Mouse (Mus musculus) mouse embryonic stem cell (cell line): ENCODE measurements around the gene Eogt.

Source experiments
- in situ Hi-C, 2 experiments: fragments of 300-500 bp; cut with MboI; formaldehyde crosslinking; loops; 1 replicate in 1 of 2; 3 replicates in 1 of 2; pipeline ENCODE4 v1.14.3; 2019 to 2020; ENCODE audit warnings: low sequenced_read_pairs in 2 of 2, low pct_unique_long_range_greater_than_20kb in 1 of 2, mixed read lengths in 1 of 2; ENCODE audit not compliant: unreplicated experiment in 1 of 2

The Eogt gene

DNA sequence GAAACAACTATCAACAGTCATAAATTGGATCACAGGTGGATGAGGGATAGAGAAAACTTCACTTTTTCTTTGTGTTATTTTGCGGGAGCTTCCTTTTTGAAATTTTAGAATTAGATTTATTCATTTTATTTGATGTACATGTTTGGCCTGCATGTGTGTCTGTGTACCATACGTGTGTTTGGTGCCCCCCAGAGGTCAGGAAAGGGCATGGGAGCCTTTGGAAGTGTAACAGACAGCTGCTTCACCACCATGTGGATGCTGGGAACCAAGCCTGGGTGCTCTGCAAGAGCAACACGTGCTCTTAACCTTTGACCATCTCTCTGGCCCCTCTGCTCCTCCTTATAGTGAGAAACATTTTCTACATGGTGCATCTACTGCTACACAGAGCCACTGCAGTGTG, 34.2 kb downstream of the Eogt start:
- in situ Hi-C loops = no loop called here

- in situ Hi-C loops = no loop called here
Measured at GRCm38 (mm10) chr6:97112177-97112576, 36.8 kb downstream of the Eogt start.

GRCm38 (mm10) chr6:97106777-97107176, 42.2 kb downstream of the Eogt start:
- in situ Hi-C loops = loop anchor here (5.0 to 10.0 kb wide), 4 partner anchors 79 to 262 kb away; no protein-coding TSS in a partner anchor

GRCm38 (mm10) chr6:97106106-97106505, 42.9 kb downstream of the Eogt start:
- in situ Hi-C loops = loop anchor here (5.0 to 10.0 kb wide), 4 partner anchors 79 to 261 kb away; no protein-coding TSS in a partner anchor

- in situ Hi-C loops = loop anchor here in 1 of 2 experiments (10.0 kb wide), 2 partner anchors 80 to 260 kb away; no protein-coding TSS in a partner anchor
Measured at GRCm38 (mm10) chr6:97104264-97104852, 44.6 kb downstream of the Eogt start.

DNA sequence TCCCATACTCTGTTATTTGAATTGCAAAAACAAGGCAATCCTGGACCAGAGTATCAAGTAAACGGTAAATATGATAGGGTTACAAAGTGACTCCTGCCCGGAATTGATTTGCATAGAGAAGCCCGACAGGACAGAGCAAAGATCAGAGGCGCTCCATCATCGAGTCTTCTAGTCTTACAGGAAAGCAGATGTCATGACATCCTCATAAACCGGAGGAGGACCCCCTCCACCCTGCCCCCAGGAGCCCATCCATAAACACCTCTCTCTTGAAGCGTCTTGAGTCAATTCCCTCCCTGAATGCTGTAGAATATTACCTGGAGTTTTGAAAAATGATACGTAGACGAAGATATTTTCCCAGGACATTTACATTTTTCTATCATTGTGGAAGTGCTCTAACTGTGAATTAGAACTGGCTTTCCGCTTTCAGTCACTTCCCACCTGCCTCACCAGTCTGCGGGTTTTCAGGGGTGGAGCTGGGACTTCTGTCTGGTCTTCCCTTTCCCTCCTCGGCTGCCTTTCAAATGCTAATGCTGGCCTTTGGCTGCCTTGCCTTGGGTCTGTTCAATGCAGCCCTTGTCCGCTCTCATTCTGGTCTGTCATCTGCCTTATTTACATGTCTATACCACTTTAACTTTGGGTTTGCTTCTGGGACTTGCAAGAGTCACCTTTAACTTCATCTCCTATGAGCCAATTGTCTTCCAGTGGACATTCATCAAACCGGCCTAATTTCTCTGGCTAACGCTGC, 46.9 kb downstream of the Eogt start:
- in situ Hi-C loops = loop anchor here in 1 of 2 experiments (10.0 kb wide), 2 partner anchors 77 to 257 kb away; no protein-coding TSS in a partner anchor

GRCm38 (mm10) chr6:97101190-97101957, 47.6 kb downstream of the Eogt start:
- in situ Hi-C loops = loop anchor here in 1 of 2 experiments (10.0 kb wide), 2 partner anchors 77 to 257 kb away; no protein-coding TSS in a partner anchor

GRCm38 (mm10) chr6:97082336-97082735, 66.6 kb downstream of the Eogt start:
- in situ Hi-C loops = no loop called here

- in situ Hi-C loops = no loop called here
Measured at GRCm38 (mm10) chr6:97080016-97080415, 69.0 kb downstream of the Eogt start.

DNA sequence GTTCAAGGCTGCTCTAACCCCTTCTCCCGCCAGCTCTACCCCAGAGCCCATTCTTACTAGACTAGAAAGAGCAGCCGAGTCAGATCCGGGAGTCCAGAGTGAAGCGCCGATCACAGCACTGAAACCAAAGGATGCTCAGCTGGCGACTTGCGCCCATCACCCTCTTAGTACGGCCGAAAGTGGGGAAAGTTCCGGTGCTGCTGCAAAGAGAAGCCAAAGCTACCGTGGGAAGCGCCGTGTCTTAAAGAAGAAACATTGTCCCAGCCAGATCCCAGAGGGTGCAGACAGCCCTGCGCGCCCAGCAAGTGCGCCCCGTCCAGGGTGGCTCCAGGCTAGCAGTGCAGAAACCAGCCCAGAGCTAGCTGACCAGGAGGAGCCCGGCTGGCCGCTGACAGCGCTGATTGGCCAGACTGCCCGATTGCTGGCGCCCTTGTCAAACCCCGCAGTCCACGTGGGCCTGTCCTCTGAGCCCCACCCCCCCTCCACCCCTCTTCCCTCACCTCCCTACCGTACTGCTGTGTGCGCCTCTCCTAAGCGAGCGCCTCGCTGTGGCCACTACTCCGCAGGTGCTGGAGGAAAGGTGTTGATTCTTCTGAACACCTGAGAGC, 88.8 kb downstream of the Eogt start, which contains the start of gene Fam19a4:
Fam19a4 (minus strand) TSS at position 340 of the 608 bp plus-strand sequence.
- in situ Hi-C loops = no loop called here
